Mouse (Mus musculus) intestine, embryonic 15.5 days (tissue): Measurements from ENCODE around the gene Spdef. TPM values are rescaled to one million over a fixed set of nuclear protein-coding genes. Genes with fewer than 3 reads are reported as not detected.

Experiments used
- ATAC-seq: fragments of 200-750 bp; cut with Nextera tagmentation; 2 replicates; pipeline ENCODE4 v1.8.0; 2017; ENCODE audit warnings: moderate TSS enrichment, moderate library complexity
- H3K27ac ChIP-seq: fragments of 300-500 bp; sonication (generic); 2 replicates; pipeline ENCODE4 v1.5.1; 2015; ENCODE audit warnings: mild to moderate bottlenecking, inconsistent platforms
- H3K27me3 ChIP-seq: fragments of 300-500 bp; sonication (generic); replicated peaks from 2 replicates; pipeline ENCODE4 v1.6.1; 2015; ENCODE audit warnings: inconsistent platforms
- H3K36me3 ChIP-seq: fragments of 300-500 bp; sonication (generic); 2 replicates; pipeline ENCODE4 v1.6.1; 2015; ENCODE audit warnings: inconsistent platforms
- H3K4me1 ChIP-seq: fragments of 300-500 bp; sonication (generic); replicated peaks from 2 replicates; pipeline ENCODE4 v1.6.1; 2015; ENCODE audit warnings: inconsistent platforms
- H3K4me2 ChIP-seq: fragments of 300-500 bp; sonication (generic); replicated peaks from 2 replicates; pipeline ENCODE4 v1.6.1; 2015; ENCODE audit warnings: mild to moderate bottlenecking, inconsistent platforms
- H3K4me3 ChIP-seq: fragments of 300-500 bp; sonication (generic); replicated peaks from 2 replicates; pipeline ENCODE4 v1.5.1; 2015; ENCODE audit warnings: inconsistent platforms
- H3K9ac ChIP-seq: fragments of 300-500 bp; sonication (generic); 2 replicates; pipeline ENCODE4 v1.6.1; 2015; ENCODE audit warnings: inconsistent platforms
- H3K9me3 ChIP-seq: fragments of 300-500 bp; sonication (generic); 2 replicates; pipeline ENCODE4 v1.6.1; 2016; ENCODE audit warnings: inconsistent platforms
- WGBS: fragments of 180-500 bp; shearing (Covaris S2); methylation state at CpG from one replicate; pipeline ENCODE4 v1.1.7; 2015; 5-methylcytosine and 5-hydroxymethylcytosine counted together
- polyA plus RNA-seq: library from polyadenylated mRNA; unstranded; fragments of >200 nt; fragmentation: Nextera tagmentation; extraction: Ambion mirVana; gene quantifications from 2 replicates; pipeline ENCODE4 v1.2.1, GENCODE M21; 2015

Spdef gene
- polyA plus RNA-seq, 1 experiment from 2014 or later, result 14.1 TPM

DNA sequence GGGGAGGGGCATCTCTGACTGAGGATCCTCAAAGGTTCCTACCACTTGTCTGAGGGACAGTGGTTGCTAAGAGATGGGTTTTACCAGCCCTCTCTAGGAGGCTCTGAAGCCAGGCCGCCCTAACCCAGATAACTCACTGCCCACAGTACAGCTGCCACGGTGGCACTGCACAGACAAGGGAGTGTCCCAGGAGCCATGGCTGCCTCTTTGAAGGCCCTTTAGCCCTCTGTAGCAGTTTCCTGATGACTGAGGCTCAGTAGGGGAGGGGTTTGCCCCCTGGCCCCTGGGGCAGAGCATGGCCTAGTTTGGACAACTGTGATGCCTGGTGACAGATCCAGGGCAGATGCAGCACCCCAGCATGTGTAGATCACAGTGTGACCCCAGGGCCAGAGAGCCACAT, 27.9 kb downstream of the Spdef start:
- Histone ChIP-seq H3K4me2 (no peak overlapping the region), H3K36me3 (no peaks in the 10 kb centered on the region), H3K27me3 (no peaks in the 10 kb centered on the region), H3K4me3 (no peak overlapping the region), H3K4me1 (peaks cover 4% of the 10 kb centered on the region; the same call in 1 of the 2 replicates), H3K9me3 (no peaks in the 10 kb centered on the region), H3K9ac (no peak overlapping the region), H3K27ac (no peak overlapping the region)
- ATAC-seq, result no peak
- WGBS, result 78% methylated on average over 2 of the region's 2 CpGs

- H3K4me3 ChIP-seq, result no peak overlapping the region
- WGBS, result 88% methylated on average over 17 of the region's 17 CpGs
- H3K4me1 ChIP-seq, result peaks cover 4% of the 10 kb centered on the region; the same call in 1 of the 2 replicates
- no peaks in the 10 kb centered on the region for H3K36me3 ChIP-seq
- no peak overlapping the region for H3K27ac ChIP-seq
- no peaks in the 10 kb centered on the region for H3K9me3 ChIP-seq
- no peaks in the 10 kb centered on the region for H3K27me3 ChIP-seq
- H3K4me2 ChIP-seq, result no peak overlapping the region
- no peak overlapping the region for H3K9ac ChIP-seq
- no peak for ATAC-seq
Observed at GRCm38 (mm10) chr17:27699641-27700244, 29.0 kb downstream of the Spdef start.

GRCm38 (mm10) chr17:27690993-27691693, 37.6 kb downstream of the Spdef start:
- H3K9me3 ChIP-seq, result no peaks in the 10 kb centered on the region
- no peak overlapping the region for H3K9ac ChIP-seq
- H3K27me3 ChIP-seq, result peaks cover 22% of the 10 kb centered on the region
- no peaks in the 10 kb centered on the region for H3K4me1 ChIP-seq
- H3K27ac ChIP-seq, result no peak overlapping the region
- no peak overlapping the region for H3K4me2 ChIP-seq
- no peaks in the 10 kb centered on the region for H3K36me3 ChIP-seq
- no peak for ATAC-seq
- no peak overlapping the region for H3K4me3 ChIP-seq
- WGBS, result 74% methylated on average over 14 of the region's 14 CpGs

GRCm38 (mm10) chr17:27686395-27686794, 42.4 kb downstream of the Spdef start:
- Histone ChIP-seq H3K36me3 (no peaks in the 10 kb centered on the region), H3K27me3 (peaks cover 42% of the 10 kb centered on the region)
- 48% methylated on average over 5 of the region's 5 CpGs for WGBS

GRCm38 (mm10) chr17:27685550-27685913, 43.2 kb downstream of the Spdef start:
- H3K4me2 ChIP-seq, result peak overlapping the region; percentile 90
- ATAC-seq, result peak; percentile 16; the same call in 1 of the 2 replicates
- peaks cover 42% of the 10 kb centered on the region for H3K27me3 ChIP-seq
- 3% methylated on average over 11 of the region's 11 CpGs for WGBS
- no peaks in the 10 kb centered on the region for H3K9me3 ChIP-seq
- H3K36me3 ChIP-seq, result no peaks in the 10 kb centered on the region
- peaks cover 9% of the 10 kb centered on the region for H3K4me1 ChIP-seq
- no peak overlapping the region; the same call in 1 of the 2 replicates for H3K9ac ChIP-seq
- peak overlapping the region; percentile 41 for H3K4me3 ChIP-seq
- H3K27ac ChIP-seq, result no peak overlapping the region

More at GRCm38 (mm10) chr17:27686395-27686794, 42.4 kb downstream of the Spdef start:
- no peak overlapping the region for H3K9ac ChIP-seq
- no peak overlapping the region for H3K27ac ChIP-seq
- peaks cover 9% of the 10 kb centered on the region for H3K4me1 ChIP-seq
- H3K9me3 ChIP-seq, result no peaks in the 10 kb centered on the region
- H3K4me3 ChIP-seq, result no peak overlapping the region
- ATAC-seq, result no peak
- no peak overlapping the region for H3K4me2 ChIP-seq

DNA sequence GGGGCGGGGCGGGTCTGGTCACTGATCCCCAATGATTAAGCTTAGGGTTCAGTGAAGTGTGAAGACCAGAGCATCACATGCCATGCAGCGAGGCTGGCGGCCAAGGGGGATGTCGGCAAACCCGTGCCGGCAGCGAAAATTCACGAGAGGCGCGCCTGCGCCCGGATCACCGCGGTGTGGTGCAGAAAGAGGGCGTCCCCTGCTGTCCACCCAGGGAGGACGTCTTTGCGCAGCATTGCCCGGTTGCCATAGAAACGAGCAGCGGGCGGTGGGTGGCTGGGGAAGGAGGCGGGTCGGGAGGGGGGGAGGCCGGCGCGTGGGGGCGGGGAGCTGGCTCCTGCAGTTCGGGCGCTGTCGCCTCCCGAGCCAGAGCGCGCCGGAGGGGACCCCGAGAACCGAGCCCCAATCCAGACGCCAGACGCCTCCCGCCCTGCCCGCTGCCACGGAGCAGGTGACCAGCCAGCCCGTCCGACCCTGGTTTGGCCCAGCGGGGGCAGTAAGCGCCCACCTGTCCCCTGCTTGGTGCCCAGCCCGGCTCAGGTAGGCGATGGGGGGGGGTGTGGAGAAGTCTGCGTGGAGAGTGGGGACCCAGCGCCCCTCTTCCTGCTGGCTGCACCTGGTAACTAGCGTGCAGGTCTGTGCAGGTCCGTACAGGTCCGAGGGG, 43.7 kb downstream of the Spdef start:
- Histone ChIP-seq H3K9ac (peak overlapping the region; percentile 10; the same call in 1 of the 2 replicates), H3K4me2 (peak overlapping the region; percentile 90), H3K4me1 (peaks cover 9% of the 10 kb centered on the region), H3K27me3 (peaks cover 42% of the 10 kb centered on the region), H3K36me3 (no peaks in the 10 kb centered on the region), H3K4me3 (peak overlapping the region; percentile 41), H3K27ac (no peak overlapping the region), H3K9me3 (no peaks in the 10 kb centered on the region)
- WGBS, result under 1% methylated on average over 49 of the region's 53 CpGs
- peak; percentile 48; the same call in 1 of the 2 replicates for ATAC-seq

- no peak overlapping the region for H3K4me2 ChIP-seq
- no peaks in the 10 kb centered on the region for H3K36me3 ChIP-seq
- no peak overlapping the region for H3K27ac ChIP-seq
- H3K4me1 ChIP-seq, result peaks cover 8% of the 10 kb centered on the region; the same call in 1 of the 2 replicates
- H3K27me3 ChIP-seq, result peaks cover under 1% of the 10 kb centered on the region
- H3K9me3 ChIP-seq, result no peaks in the 10 kb centered on the region
- ATAC-seq, result peak; percentile 20; the same call in 1 of the 2 replicates
- WGBS, result 46% methylated on average over 11 of the region's 11 CpGs
- H3K4me3 ChIP-seq, result no peak overlapping the region
- no peak overlapping the region for H3K9ac ChIP-seq
Observed at GRCm38 (mm10) chr17:27678924-27679813, 49.6 kb downstream of the Spdef start.

- 74% methylated on average over 5 of the region's 5 CpGs for WGBS
- no peak for ATAC-seq
- Histone ChIP-seq H3K36me3 (no peaks in the 10 kb centered on the region), H3K4me3 (no peak overlapping the region), H3K9me3 (no peaks in the 10 kb centered on the region), H3K4me2 (no peak overlapping the region), H3K27me3 (no peaks in the 10 kb centered on the region), H3K4me1 (peaks cover 8% of the 10 kb centered on the region; the same call in 1 of the 2 replicates), H3K9ac (no peak overlapping the region), H3K27ac (no peak overlapping the region)
Observed at GRCm38 (mm10) chr17:27677756-27678155, 51.0 kb downstream of the Spdef start.

- Histone ChIP-seq H3K4me1 (peaks cover 8% of the 10 kb centered on the region; the same call in 1 of the 2 replicates), H3K9me3 (no peaks in the 10 kb centered on the region), H3K27ac (no peak overlapping the region), H3K27me3 (no peaks in the 10 kb centered on the region), H3K4me3 (no peak overlapping the region), H3K9ac (no peak overlapping the region), H3K4me2 (no peak overlapping the region), H3K36me3 (no peaks in the 10 kb centered on the region)
- no peak for ATAC-seq
- WGBS, result 66% methylated on average over 7 of the region's 7 CpGs
Observed at GRCm38 (mm10) chr17:27676270-27676669, 52.5 kb downstream of the Spdef start.

DNA sequence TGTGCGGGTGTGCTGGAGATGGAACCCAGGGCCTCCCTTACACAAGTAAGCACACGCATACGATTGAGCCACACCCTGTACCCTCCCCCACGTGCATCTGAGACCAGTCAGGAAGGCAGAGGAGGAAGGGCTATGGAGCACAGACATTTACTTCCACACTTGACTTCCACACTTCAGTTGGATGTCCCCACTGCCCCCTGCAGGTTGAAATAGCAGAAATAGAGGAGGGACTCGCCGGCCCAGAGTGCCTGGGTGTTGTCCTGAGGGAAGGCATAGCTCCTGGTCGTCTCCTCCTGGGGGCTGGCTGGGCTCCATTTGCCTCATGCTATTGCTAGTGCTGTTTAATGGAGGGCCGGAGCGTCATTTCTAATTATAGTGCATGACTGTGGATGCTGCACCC, 53.3 kb downstream of the Spdef start:
- no peaks in the 10 kb centered on the region for H3K27me3 ChIP-seq
- H3K36me3 ChIP-seq, result no peaks in the 10 kb centered on the region
- no peak for ATAC-seq
- H3K27ac ChIP-seq, result no peak overlapping the region
- H3K4me1 ChIP-seq, result peaks cover 8% of the 10 kb centered on the region; the same call in 1 of the 2 replicates
- H3K4me2 ChIP-seq, result no peak overlapping the region
- H3K9me3 ChIP-seq, result no peaks in the 10 kb centered on the region
- H3K9ac ChIP-seq, result no peak overlapping the region
- H3K4me3 ChIP-seq, result no peak overlapping the region
- 54% methylated on average over 9 of the region's 9 CpGs for WGBS

GRCm38 (mm10) chr17:27673945-27674344, 54.8 kb downstream of the Spdef start:
- 91% methylated on average over 7 of the region's 7 CpGs for WGBS
- Histone ChIP-seq H3K36me3 (no peaks in the 10 kb centered on the region), H3K9ac (no peak overlapping the region), H3K27ac (no peak overlapping the region), H3K4me3 (no peak overlapping the region), H3K27me3 (no peaks in the 10 kb centered on the region), H3K4me1 (no peaks in the 10 kb centered on the region), H3K4me2 (no peak overlapping the region), H3K9me3 (no peaks in the 10 kb centered on the region)
- no peak for ATAC-seq

DNA sequence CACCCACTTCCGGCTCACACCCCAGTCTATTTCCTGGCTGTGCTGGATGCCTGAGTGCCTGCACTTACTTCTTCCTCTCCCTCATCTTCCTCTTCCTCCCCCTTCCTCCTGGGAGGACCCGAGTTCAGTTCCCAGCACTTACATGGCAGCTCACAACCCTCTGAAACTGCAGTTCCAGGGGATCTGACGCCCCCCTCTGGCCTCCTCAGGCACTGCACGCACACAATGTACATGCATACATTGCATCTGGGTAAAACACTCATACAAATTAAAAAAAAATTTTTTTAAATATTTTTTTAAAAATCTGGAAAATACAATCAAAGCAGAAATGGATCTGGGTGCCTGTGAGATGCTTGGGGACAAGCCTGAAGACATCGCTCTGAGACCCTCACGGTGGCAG, 57.0 kb downstream of the Spdef start:
- WGBS, result 78% methylated on average over 6 of the region's 6 CpGs
- ATAC-seq, result no peak

More for the DNA sequence above, 57.0 kb downstream of the Spdef start:
- Histone ChIP-seq H3K36me3 (no peaks in the 10 kb centered on the region), H3K9me3 (no peaks in the 10 kb centered on the region), H3K4me3 (no peak overlapping the region), H3K4me1 (no peaks in the 10 kb centered on the region), H3K27ac (no peak overlapping the region), H3K4me2 (no peak overlapping the region), H3K9ac (no peak overlapping the region), H3K27me3 (no peaks in the 10 kb centered on the region)
